Mouse (Mus musculus) lung, postnatal 4 days (tissue): ENCODE data around the gene Fnip2.

ENCODE experiments used
- DNase-seq, 2 experiments: peaks; one replicate each; pipeline ENCODE4 v3.0.0; 2021

Fnip2 gene

GRCm38 (mm10) chr3:79564875-79565606 lies 2.6 kb downstream of the Fnip2 start:
- DNase-seq = no peak

GRCm38 (mm10) chr3:79563511-79563910 lies 4.1 kb downstream of the Fnip2 start:
- DNase-seq = no peak

GRCm38 (mm10) chr3:79561784-79562715 lies 5.5 kb downstream of the Fnip2 start:
- DNase-seq = no peak

DNA sequence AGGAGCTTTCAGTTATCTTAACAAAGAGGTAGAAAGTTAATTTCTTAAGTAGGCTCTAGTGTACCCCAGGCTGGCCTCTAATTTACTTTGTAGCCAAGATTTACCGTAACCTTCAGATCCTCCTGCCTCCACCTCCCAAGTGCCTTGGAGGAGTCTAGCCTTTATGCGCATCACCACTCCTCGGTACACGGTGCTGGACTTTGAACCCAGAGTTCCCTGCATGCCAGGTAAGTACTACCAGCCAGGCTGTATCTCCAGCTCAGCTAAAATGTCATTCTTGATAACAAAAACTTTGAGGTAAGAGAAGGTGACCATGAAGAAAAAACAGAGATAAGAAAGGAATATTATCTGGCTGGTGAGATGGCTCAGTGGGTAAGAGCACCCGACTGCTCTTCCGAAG lies 7.0 kb downstream of the Fnip2 start:
- no peak for DNase-seq

DNA sequence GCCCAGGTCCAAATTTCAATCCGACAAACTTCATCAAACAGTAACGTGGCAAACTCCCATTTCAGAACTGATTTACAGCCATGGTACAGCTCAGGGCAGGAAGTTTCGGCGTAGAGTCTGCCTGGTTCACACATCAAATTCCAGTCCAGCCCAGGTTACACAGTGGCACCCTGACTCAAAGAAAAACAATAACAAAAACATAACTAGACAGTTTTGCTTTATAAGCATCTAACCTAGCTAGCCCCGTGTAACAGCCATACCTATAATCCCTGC lies 7.9 kb downstream of the Fnip2 start:
- DNase-seq = no peak

GRCm38 (mm10) chr3:79559021-79559772 lies 8.4 kb downstream of the Fnip2 start:
- DNase-seq = peak; percentile 33 to 38

- no peak for DNase-seq
These were observed 12.5 kb downstream of the Fnip2 start for GRCm38 (mm10) chr3:79555061-79555460.

GRCm38 (mm10) chr3:79553779-79554178 lies 13.8 kb downstream of the Fnip2 start:
- DNase-seq = no peak

- peak; percentile 39 to 44 for DNase-seq
These were observed 15.6 kb downstream of the Fnip2 start for GRCm38 (mm10) chr3:79551826-79552552.

DNA sequence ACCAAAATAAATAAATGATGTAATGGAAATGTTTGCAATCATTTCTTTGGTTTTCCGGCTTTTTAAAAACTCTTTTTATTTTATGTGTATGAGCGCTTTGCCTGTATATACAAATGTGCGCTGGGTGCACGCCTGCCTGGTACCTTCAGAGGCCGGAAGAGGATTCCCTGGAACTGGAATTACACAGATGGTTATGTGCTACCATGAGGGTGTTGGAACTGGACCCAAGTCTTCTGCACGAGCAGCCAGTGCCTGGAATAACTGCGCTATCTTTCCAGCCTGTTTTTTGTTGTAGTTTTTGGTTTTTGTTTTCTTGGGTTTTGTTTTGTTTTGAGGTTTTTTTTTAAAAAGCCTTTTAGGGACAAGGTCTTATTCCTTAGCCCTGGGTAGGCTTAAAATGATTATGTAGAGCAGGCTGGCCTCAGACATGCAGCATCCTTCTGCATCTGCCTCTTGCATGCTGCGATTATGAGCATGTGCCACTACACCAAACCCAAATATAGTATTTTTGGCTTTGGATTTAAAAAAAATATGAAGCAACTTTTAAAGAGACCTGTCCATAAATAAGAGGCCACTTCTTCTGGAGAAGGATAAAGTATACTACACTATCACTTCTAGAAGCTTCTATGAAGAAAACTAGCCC lies 17.7 kb downstream of the Fnip2 start:
- DNase-seq = no peak

GRCm38 (mm10) chr3:79548681-79549437 lies 18.7 kb downstream of the Fnip2 start:
- DNase-seq = peak in 1 of 2 experiments; percentile 38

DNA sequence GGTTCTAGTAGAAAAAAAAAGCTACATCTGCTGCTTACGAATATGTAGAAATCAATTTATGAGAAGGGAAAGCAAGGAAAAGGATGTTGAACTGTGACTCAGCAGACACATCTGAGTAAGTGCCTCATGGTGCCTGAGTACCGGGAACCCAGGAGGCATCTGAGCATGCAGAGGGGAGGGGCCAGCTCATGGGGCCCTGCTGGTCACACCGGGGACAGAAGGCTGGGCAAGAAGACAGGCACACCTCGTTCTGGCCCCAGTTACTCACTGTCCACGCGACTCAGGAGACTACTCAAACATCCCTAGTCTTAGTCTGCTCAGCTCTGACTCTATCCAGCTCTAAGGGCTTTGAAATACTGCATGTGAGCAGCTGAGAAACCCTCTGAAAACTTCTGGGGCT lies 25.0 kb downstream of the Fnip2 start:
- DNase-seq = peak; percentile 33 to 49

DNA sequence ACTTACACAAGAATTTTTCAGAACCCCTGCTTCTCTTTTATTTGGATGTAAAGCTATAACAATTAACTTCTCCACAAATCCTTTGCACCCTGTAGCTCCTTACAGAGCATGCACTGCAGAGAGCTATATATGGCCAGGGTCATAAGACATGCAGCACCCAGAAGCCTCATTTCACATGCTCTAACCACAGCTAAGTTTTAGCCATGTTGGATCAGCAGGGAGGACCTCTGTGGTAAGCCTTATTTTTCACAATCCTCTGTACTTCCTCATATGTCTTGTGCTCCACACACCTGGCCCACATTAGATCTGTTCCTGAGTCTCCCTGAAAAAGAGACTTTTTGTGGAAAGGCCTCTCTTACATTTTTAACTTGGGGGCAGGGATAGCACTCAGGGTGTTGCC lies 27.9 kb downstream of the Fnip2 start:
- no peak for DNase-seq

DNA sequence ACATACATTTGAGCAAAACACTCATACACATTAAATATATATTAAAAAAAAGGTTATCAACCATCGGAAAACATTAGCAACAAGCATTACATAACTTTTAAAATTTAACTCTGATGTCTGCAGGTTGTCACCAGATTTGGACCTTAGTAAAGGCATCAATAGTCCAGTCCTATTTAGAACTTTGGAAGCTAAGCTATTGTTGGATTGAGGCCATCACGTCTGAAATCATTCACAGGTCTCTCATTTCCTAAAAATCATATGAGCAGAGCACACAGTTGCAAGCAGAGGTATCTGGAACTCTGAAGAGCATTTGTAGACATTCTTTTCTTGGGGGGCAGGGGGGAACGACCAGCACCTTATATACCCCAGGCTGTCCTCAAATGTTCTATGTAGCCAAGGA lies 28.5 kb downstream of the Fnip2 start:
- DNase-seq = no peak

DNA sequence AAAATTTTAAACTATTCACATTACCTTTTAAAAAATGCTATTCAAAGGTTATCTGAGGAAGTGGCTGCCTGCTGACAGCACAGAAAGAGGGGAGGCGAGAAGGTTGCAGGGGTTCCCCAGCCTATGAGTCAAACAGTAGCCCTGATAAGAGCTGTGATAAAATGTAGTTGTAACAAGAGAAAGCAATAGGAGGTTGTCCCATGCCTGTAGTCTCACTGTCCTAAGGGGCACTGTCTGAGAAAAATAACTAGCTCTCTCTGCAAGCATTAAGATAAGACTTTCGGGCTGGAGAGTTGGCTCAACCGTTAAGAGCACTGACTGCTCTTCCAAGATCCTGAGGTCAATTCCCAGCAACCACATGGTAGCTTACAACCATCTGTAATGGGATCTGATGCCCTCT lies 29.3 kb downstream of the Fnip2 start:
- no peak for DNase-seq

GRCm38 (mm10) chr3:79537626-79538203 lies 29.9 kb downstream of the Fnip2 start:
- DNase-seq = no peak

DNA sequence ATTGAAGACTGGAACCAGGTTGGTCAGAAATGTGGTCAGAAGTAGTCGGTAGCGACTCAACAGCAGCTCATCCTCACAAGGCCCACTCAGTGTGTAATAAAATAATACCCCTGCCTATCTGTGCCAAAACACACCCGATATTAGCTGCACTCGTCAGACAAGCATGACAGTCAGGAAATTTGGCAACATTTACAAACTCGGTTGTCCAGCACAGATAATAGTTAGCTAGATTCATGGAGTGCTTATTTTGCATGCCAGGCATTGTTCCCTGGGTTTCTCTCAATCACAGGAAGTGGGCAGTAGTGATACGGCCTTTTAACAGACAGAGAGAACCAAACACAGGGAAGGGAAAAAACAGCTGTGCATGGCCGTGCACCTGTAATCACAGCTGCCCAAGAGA lies 30.6 kb downstream of the Fnip2 start:
- no peak for DNase-seq

DNA sequence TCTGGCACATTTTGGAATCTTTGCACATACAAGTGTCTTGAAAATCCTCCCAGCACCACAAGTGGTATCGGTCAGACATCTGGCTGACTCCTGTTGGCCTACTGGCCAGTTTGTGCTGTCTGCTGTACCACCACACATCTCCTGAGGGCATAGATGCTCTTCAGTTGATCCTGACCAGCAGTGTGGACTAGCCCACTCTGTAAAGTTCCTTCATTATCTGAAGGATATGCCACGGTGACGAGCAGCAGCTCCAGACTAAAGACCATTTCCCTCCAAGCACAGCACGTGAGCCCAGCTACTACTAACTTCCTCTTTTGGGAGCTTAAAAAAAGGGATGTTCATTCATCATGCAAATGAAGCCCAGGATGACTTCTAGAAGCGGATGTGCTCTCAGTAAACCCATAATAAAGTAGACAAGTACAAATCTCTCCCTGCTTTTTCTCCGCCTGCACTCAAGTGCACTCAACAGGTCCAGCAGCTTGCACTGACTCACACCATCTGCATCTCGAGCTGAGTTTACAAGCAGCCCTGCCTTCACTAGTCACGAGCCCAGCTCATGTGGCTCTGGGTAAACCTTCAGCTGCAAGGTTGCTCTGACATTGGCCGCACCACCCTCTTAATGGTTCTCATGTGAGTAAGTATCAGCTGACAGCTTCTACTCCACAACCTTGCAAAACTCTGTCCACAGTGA lies 35.9 kb downstream of the Fnip2 start:
- peak; percentile 58 to 82 for DNase-seq

DNA sequence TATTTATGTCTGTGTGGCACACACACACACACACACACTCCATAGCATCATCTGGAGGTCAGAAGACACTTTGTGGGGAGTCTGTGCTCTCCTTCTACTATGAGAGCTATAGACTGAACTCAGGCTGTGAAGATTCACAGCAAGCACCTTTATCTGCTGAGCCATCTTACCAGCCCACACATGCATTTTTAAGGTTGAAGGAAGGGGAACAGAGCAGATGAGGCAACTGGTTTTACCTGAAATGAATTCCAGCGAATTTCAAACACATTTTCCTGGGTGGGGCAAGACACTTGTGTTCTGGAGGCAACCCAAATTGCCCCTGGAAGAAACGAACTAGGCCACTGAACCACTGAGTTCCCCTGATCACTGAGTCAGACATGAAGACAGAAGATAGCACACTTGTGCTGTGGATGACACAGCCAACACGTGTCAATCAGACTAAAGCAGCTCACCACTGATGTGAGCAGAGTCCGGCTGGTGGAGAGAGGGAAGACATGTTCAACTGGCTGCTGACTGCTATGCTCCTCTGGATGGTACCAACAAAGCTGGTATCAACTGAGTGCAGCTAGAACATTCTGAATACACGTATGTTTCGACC lies 38.0 kb downstream of the Fnip2 start:
- no peak for DNase-seq

- DNase-seq = peak in 1 of 2 experiments; percentile 35
These were observed 39.1 kb downstream of the Fnip2 start for GRCm38 (mm10) chr3:79528451-79528850.
